Mouse (Mus musculus): ENCODE data around the gene Necap2.

DNA sequence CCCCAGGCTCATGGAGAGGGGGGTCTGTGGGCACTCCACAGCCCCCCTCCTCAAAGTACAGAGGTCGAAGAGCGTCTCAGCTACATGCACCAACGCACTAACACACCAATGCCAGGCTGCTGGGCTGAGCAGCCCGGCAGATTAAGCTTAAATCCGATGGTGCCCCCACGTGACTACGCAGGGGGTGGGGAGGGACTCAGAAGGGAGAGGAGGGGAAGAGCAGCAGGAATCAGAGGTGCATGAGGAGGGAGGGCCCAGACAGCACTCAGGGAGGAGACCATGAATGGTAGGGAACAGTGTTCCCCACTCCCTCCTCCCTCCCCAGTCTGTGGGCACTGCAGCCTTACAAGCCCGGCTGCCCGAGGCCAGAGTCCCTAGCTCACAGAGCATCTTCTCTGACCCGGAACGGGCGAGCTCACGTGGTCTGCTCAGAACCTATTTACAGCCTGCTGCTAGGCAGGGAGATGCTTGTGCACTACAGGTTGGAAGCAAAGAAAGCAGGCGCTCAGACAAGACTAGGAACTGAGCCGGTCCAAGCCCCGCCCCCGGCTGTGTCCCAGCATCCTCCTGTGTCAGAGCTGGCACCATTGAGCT is 24.5 kb downstream of the Necap2 start:
- no peak for TF ChIP-seq CTCF (IDR thresholded peaks at IDR 0.05; ENCODE audit: extremely low read depth, insufficient read length, insufficient replicate concordance, low read depth, low read length)
- TF ChIP-seq POLR2A (IDR thresholded peaks at IDR 0.05; ENCODE audit: low read depth, low read length) = no peak

Measured in small intestine, adult 2 months (tissue).